Mouse (Mus musculus): ENCODE measurements around the gene Clic5.

DNA sequence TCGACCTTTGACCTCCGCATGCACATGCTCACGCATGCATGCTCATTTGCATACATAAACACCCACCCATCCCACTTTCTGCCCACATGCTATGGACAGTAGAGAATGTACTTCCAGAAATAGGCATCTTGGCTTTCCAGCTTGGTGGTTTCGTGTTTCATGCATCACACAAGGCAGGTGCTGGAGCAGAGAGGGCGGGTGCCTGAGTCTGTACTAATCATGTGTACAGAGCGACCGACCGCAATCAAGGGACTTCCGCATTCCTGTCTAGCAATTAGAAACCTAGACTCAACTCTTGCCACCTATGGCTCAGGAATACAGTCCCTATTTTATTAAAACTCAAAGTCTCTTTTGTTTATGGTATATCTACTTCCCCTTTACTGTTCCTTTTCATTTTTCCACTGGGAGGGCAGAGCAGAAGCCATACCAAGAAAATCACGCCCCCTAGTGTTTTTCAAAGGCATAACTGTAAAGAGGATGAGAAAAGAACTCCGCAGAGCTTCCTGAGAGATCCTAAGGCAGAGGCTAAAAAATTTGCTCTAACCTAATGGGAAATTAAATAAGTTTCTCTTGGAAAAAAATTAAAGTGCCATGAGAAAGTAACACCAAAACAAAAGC is 22.5 kb upstream of the Clic5 start:
- TF ChIP-seq CTCF (IDR thresholded peaks at IDR 0.05) (peak; percentile 51), EP300 (IDR thresholded peaks at IDR 0.05) (0 out of 2 replicates have a peak, but pooled peaks have one; percentile 46)

All from lung, postnatal 0 days (tissue).